Mouse (Mus musculus): ENCODE measurements around the gene Gm4869. TPM values are rescaled to one million over a fixed set of nuclear protein-coding genes. Genes with fewer than 3 reads are reported as not detected.

Gene Gm4869
- total RNA-seq (2023) = 0.24 TPM in 1 of 4 replicates, not detected in the others

GRCm38 (mm10) chr5:140445345-140445744, at the start of gene Gm4869:
Gene Gm4869 (plus strand): TSS chr5:140445645.

DNA sequence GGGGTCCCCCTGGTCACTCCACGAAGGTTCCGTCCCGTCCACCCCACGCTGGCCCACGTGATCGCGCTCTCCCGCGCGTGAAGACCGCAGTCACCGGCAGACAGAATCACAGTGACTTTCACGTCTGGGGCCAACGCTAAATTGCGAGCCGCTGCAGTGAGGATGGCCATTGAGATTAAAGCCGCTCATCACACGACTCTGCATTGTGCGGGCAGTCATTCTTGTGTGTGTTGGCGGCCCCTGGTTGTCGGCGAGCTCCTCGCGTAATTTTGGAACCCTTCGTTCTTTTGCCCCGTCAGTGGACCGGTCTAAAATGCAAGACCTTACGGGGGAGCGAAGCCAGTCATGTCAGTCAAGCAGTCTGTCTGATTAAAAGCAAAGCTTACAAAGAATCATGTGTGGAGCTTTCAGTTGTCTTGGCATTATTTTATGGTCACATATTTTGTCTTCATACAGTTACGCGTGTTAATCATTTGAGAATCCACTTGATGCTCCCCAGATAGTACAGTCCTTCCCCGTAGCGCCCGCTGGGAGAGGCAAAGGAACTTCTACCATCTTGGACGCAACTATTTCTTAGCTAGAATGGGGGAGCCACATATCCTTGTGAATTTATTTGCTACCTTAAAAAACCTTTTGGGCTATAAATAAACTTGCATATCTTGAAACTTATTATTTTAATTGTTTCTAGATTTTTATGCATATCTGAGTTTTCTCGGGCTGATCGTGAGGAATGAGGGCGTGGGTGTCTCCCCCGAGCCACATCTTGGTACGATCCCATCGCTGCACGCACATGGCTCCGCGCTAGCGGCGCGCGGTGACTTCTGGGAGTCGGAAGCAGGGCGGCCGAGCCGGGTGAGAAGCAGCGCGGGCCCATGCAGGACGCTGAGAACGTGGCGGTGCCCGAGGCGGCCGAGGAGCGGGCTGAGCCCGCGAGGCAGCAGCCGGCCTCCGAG, 26.7 kb upstream of the Gm4869 start, which contains the start of gene Eif3b:
Gene Eif3b (plus strand): TSS at position 840 of the 953 bp plus-strand sequence.

DNA sequence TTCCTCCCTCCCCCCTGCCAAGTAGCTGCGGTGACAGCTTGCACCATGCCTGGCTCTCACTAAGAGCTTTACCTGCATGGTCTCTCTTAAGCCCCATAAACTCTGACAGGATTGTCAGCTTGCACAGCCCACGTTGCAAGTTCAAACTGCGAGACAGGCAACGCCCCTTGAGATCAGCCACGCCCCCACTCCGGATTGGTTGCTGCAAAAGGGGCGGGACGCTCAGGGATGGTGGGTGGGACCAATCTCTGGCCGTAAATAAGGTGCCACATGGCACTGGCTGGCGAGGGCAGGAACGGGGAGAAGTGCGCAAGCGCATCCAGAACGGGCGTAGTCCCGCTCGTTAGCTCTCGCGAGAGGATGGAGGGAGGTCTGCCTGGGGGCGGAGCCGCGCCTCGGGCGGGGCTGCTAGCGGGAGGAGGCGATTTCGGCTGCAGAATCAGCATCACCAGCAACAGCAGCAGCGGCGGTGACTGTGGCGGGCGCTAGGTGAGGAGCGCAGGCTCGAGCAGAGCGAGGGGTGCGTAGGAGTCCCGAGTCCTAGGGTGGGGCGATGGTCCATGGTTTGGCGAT, 59.8 kb downstream of the Gm4869 start, which contains the start of gene Chst12:
Gene Chst12 (plus strand): TSS at position 343 of the 573 bp plus-strand sequence.

Other genes with a start within 250 kb of the Gm4869 start
- gene Mad1l1, start 124.1 kb upstream of the Gm4869 start, total RNA-seq (2023) = 26.8 to 30.7 TPM (median 29.9 TPM) in 4 replicates
- gene Nudt1, start 124.0 kb upstream of the Gm4869 start, total RNA-seq (2023) = 5.8 to 8.0 TPM (median 5.8 TPM) in 4 replicates
- gene Mrm2, start 113.7 kb upstream of the Gm4869 start, total RNA-seq (2023) = 7.5 to 9.5 TPM (median 8.1 TPM) in 4 replicates
- 200 to 256 TPM (median 224 TPM) in 4 replicates for gene Snx8, start 56.4 kb upstream of the Gm4869 start, total RNA-seq (2023)
- 109 to 125 TPM (median 116 TPM) in 4 replicates for gene Eif3b, start 26.3 kb upstream of the Gm4869 start, total RNA-seq (2023)
- 16.8 to 20.2 TPM (median 19.0 TPM) in 4 replicates for gene Chst12, start 59.9 kb downstream of the Gm4869 start, total RNA-seq (2023)
- gene Grifin, start 119.4 kb downstream of the Gm4869 start, total RNA-seq (2023) = not detected in 4 replicates
- gene Lfng, start 161.7 kb downstream of the Gm4869 start, total RNA-seq (2023) = 22.3 to 28.2 TPM (median 26.6 TPM) in 4 replicates
- 103 to 111 TPM (median 110 TPM) in 4 replicates for gene Ttyh3, start 203.4 kb downstream of the Gm4869 start, total RNA-seq (2023)